Mouse (Mus musculus) cortical plate, adult 2 months (tissue): ENCODE measurements around the gene Tnr. TPM values are rescaled to one million over a fixed set of nuclear protein-coding genes. Genes with fewer than 3 reads are reported as not detected.

Experiments used
- H3K27ac ChIP-seq: fragments of 200-500 bp; 2 replicates; pipeline ENCODE4 v1.5.1; 2012; ENCODE audit warnings: low read length, control low read depth, inconsistent platforms; ENCODE audit not compliant: insufficient read depth
- H3K4me1 ChIP-seq: fragments of 200-500 bp; 2 replicates; pipeline ENCODE4 v1.6.1; 2011; ENCODE audit warnings: low read length; ENCODE audit not compliant: control insufficient read depth, insufficient read depth
- H3K4me3 ChIP-seq: fragments of 200-500 bp; 2 replicates; pipeline ENCODE4 v1.5.1; 2011; ENCODE audit warnings: mild to moderate bottlenecking, low read length, control low read depth; ENCODE audit not compliant: insufficient read depth
- CTCF ChIP-seq: fragments of 200-500 bp; IDR thresholded peaks from 2 replicates; pipeline ENCODE4 v1.5.1; 2011; ENCODE audit warnings: mild to moderate bottlenecking, control low read depth, low read length; ENCODE audit not compliant: insufficient read depth; ENCODE audit errors: extremely low read depth
- POLR2A ChIP-seq: fragments of 200-500 bp; IDR thresholded peaks from 2 replicates; pipeline ENCODE4 v1.6.1; 2011; ENCODE audit warnings: mild to moderate bottlenecking, low read length, control low read depth; ENCODE audit not compliant: insufficient read depth; ENCODE audit errors: extremely low read depth
- polyA plus RNA-seq: library from polyadenylated mRNA; depleted of rRNA; stranded (reverse); fragments of >200 nt; gene quantifications from 2 replicates; pipeline ENCODE4 v1.2.3, GENCODE M21; 2012

Tnr gene
- polyA plus RNA-seq, 1 experiment = 32.1 TPM

DNA sequence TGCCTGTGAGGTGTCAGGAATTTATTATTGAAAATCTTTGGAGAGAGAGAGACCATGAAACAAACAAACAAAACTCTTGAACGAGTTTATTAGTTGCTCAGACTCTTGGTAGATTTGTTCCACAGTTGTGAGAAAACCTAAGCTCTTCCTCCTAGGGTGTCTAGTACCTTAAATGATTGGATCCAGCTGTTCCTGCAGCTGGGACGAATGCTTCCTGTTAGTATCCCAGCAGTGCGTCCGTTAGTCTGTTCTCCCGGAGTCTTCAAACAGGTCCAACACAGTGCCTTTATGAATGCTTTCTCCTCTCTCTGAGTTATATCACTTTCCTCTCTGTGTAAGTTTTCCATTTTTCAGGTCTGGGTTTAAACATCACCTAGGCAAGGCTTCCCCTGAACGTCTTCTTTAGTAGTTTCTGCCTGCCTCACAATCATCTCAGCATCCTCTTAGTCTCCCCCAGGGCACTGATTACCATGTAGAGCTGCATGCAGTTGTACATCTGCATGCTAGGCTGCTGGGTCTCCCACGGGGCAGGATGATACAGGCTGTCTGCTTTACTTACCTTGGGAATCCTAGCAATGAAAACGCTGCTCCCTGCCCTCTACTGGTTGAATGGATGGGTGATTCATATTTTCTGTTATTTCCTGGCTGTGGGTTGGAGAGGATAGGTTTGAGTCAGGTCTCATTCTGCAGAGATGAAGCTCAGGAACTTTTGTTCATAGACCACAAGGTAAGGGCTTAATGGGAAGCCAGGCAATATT lies 293.2 kb downstream of the Tnr start:
- Histone ChIP-seq H3K4me3 (no peak overlapping the region), H3K4me1 (peaks cover 14% of the 10 kb centered on the region; the same call in 1 of the 2 replicates), H3K27ac (no peak overlapping the region)
- TF ChIP-seq POLR2A (no peak), CTCF (peak; percentile 11; the same call in 1 of the 2 replicates)

DNA sequence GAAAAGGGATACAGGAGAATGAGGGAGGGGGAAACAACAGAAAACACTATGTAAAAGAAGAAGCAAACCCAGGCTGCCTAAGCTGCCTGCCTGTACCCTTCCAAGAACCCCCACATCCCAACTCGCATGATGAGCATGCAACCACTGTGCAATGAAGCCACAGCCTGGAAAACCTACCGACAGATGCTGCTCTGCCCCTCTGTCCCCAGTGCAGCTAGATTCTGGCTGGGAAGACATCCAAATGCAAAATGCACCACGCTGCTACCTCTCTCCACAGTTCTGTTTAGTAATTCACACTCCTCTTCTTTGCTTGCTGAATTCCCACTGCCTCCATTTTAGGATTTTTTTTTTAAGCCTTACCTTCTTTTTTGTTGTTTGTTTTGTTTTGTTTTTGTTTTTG lies 295.9 kb downstream of the Tnr start:
- no peak for TF ChIP-seq CTCF
- TF ChIP-seq POLR2A = no peak
- H3K4me3 ChIP-seq = no peak overlapping the region
- no peak overlapping the region for H3K27ac ChIP-seq
- H3K4me1 ChIP-seq = peaks cover 16% of the 10 kb centered on the region; the same call in 1 of the 2 replicates

DNA sequence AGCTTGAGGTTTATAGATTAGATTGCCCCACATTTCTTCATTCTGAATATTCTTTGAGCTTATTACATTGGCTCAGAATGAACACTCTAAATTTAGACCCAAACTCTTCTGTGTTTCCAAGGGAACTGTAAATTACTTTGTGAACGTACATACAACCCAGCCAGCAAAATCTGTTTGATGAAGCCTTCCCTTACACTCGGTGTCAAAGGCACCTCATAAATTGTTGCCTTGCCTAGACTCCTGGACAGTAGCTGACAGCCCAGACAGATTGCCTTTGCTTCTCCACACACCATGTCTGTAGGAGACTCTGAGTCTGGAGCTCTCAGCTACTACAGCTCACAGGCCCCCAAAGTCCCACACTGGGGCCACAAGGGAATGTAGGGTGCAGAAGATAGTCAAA lies 298.8 kb downstream of the Tnr start:
- Histone ChIP-seq H3K4me1 (peaks cover 16% of the 10 kb centered on the region; the same call in 1 of the 2 replicates), H3K4me3 (no peak overlapping the region), H3K27ac (no peak overlapping the region)
- TF ChIP-seq CTCF (no peak), POLR2A (no peak)

DNA sequence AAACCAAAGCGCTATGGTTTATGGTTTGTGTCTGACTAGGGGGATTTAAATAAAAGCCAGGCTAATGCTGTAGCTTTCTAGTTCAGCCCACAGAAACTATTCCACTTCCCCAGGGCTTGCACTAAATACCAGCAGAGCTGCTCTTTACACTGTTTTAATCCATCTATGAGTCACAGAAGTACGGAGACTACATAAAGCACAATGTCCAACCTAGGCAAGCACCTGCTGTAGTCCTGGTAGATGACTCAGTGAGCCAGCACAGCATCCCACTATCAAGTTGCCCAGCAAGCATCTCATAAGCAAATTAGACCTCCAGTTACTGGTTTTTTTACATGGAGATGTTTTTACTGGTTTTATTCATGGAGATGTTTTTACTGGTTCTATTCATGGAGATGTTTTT lies 305.0 kb downstream of the Tnr start:
- no peaks in the 10 kb centered on the region for H3K4me1 ChIP-seq
- TF ChIP-seq CTCF (no peak), POLR2A (no peak)
- H3K27ac ChIP-seq = no peak overlapping the region
- no peak overlapping the region for H3K4me3 ChIP-seq

- H3K27ac ChIP-seq = no peak overlapping the region
These were observed 309.6 kb downstream of the Tnr start for GRCm38 (mm10) chr1:159833165-159833564.

GRCm38 (mm10) chr1:159833646-159834338 lies 310.2 kb downstream of the Tnr start:
- Histone ChIP-seq H3K4me1 (no peaks in the 10 kb centered on the region), H3K4me3 (no peak overlapping the region), H3K27ac (no peak overlapping the region)
- TF ChIP-seq POLR2A (no peak), CTCF (no peak)

More at GRCm38 (mm10) chr1:159833165-159833564, 309.6 kb downstream of the Tnr start:
- no peak for TF ChIP-seq CTCF
- TF ChIP-seq POLR2A = no peak
- no peaks in the 10 kb centered on the region for H3K4me1 ChIP-seq
- no peak overlapping the region for H3K4me3 ChIP-seq

- TF ChIP-seq CTCF (no peak), POLR2A (no peak)
- no peaks in the 10 kb centered on the region for H3K4me1 ChIP-seq
- no peak overlapping the region for H3K4me3 ChIP-seq
- H3K27ac ChIP-seq = no peak overlapping the region
These were observed 311.6 kb downstream of the Tnr start for GRCm38 (mm10) chr1:159835126-159835525.

- TF ChIP-seq POLR2A = no peak
- TF ChIP-seq CTCF = no peak
- Histone ChIP-seq H3K4me1 (peaks cover 1% of the 10 kb centered on the region; the same call in 1 of the 2 replicates), H3K27ac (no peak overlapping the region), H3K4me3 (no peak overlapping the region)
These were observed 316.8 kb downstream of the Tnr start for GRCm38 (mm10) chr1:159840337-159840736.

DNA sequence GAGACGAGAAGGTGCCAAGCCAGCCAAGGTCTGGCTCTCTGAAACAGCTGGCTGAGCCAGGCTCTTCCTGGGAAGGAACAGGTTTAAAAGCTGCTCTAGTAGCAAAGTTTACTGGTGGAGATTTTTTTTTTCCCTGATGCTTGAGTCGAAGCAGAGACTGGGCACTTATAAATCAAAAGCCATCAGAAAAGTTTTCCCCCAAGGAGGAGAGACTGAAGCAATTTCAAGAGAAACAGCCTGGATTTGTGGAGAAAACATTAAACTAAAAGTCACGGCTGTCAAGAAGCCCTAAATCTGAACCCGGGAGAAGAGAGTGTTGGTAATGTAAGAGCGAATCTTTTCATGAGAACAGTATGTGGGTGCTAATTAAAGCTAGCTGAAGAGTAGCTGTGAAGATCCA lies 319.3 kb downstream of the Tnr start:
- Histone ChIP-seq H3K4me3 (no peak overlapping the region), H3K27ac (no peak overlapping the region), H3K4me1 (peaks cover 1% of the 10 kb centered on the region; the same call in 1 of the 2 replicates)
- TF ChIP-seq CTCF = no peak
- no peak for TF ChIP-seq POLR2A
